Mouse (Mus musculus) kidney, adult 2 months (tissue): ENCODE data around the gene Akt1. TPM values are rescaled to one million over a fixed set of nuclear protein-coding genes. Genes with fewer than 3 reads are reported as not detected.
A peak's percentile ranks its signal among the peaks of the same experiment; 100 is the strongest.

Experiments used
- DNase-seq: peaks from one replicate; pipeline ENCODE4 v3.0.0; 2021
- H3K27ac ChIP-seq: fragments of 200-500 bp; 2 replicates; pipeline ENCODE4 v1.5.1; 2012; ENCODE audit warnings: low read depth, low read length, control low read depth, inconsistent platforms; ENCODE audit not compliant: insufficient read depth
- H3K27me3 ChIP-seq: fragments of 200-500 bp; replicated peaks from 2 replicates; pipeline ENCODE4 v1.6.1; 2012; ENCODE audit warnings: mild to moderate bottlenecking, moderate library complexity, low read length, inconsistent platforms; ENCODE audit not compliant: control insufficient read depth, insufficient read depth
- H3K36me3 ChIP-seq: fragments of 200-500 bp; 2 replicates; pipeline ENCODE4 v1.6.1; 2012; ENCODE audit warnings: mild to moderate bottlenecking, moderate library complexity, low read length, inconsistent platforms; ENCODE audit not compliant: control insufficient read depth, insufficient read depth
- H3K4me1 ChIP-seq: fragments of 200-500 bp; 2 replicates; pipeline ENCODE4 v1.6.1; 2011; ENCODE audit warnings: low read length; ENCODE audit not compliant: control insufficient read depth, insufficient read depth
- H3K4me3 ChIP-seq: fragments of 200-500 bp; 2 replicates; pipeline ENCODE4 v1.5.1; 2011; ENCODE audit warnings: mild to moderate bottlenecking, low read depth, low read length, control low read depth; ENCODE audit not compliant: insufficient read depth
- CTCF ChIP-seq: fragments of 200-500 bp; conservative IDR thresholded peaks from 2 replicates; pipeline ENCODE4 v1.5.1; 2011; ENCODE audit warnings: low read depth, mild to moderate bottlenecking, control low read depth, low read length, moderate library complexity, mixed read lengths; ENCODE audit not compliant: insufficient read depth, insufficient read length
- POLR2A ChIP-seq: fragments of 200-500 bp; IDR thresholded peaks from one replicate; pipeline ENCODE4 v1.6.1; 2011; ENCODE audit warnings: low read depth, low read length, control low read depth
- WGBS: fragments of 180-500 bp; shearing (Covaris S2); methylation state at CpG from one replicate; pipeline ENCODE4 v1.1.7; 2018; 5-methylcytosine and 5-hydroxymethylcytosine counted together
- polyA plus RNA-seq: library from polyadenylated mRNA; depleted of rRNA; stranded (reverse); fragments of >200 nt; gene quantifications from 2 replicates; pipeline ENCODE4 v1.2.3, GENCODE M21; 2012

The Akt1 gene
- polyA plus RNA-seq, 1 experiment: 90.6 TPM

DNA sequence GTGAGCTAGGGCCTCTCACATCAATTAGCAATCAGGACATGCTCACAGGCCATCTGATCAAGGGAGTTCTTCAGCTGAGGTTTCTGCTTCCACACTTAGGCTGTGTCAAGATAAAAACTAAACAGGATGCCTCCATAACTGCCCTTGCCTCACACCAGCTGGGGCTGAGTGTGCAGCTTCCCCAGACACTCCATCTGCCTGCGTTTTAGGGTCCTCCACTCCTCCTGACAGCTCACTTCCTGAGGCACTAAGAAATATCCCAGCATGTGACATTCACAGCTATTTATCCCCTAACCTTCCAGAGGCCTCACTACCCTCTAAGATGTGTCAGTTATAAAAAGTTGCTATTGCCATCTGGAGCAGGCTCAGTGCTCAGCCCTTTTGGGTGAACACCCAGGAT is 43.2 kb downstream of the Akt1 start:
- WGBS: 79% methylated on average over 1 of the region's 1 CpGs
- no peak for TF ChIP-seq CTCF
- TF ChIP-seq POLR2A: no peak
- Histone ChIP-seq H3K36me3 (no peaks in the 10 kb centered on the region), H3K4me3 (no peak overlapping the region), H3K4me1 (0 out of 2 replicates have a peak, but pooled peaks cover 8% of the 10 kb centered on the region), H3K27me3 (no peaks in the 10 kb centered on the region), H3K27ac (no peak overlapping the region)
- DNase-seq: no peak

DNA sequence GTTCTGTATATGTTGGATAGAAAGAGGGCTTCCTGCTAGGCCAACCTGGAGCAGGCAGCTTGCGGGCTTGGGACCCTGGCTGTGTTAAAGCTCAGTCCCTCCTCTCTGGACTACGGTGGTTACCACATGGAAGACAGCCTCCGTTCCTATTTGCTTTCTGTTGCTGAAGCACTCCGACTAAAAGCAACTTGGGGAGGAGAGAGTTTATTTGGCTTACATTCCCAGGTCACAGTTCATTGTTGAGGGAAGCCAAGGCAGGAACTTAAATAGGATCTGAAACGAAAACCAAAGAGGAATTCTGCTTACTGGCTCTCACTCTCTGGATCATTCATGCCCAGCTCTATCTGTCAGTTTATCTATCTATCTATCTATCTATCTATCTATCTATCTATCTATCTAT is 43.9 kb downstream of the Akt1 start:
- Histone ChIP-seq H3K4me1 (0 out of 2 replicates have a peak, but pooled peaks cover 8% of the 10 kb centered on the region), H3K27me3 (no peaks in the 10 kb centered on the region), H3K27ac (no peak overlapping the region), H3K36me3 (no peaks in the 10 kb centered on the region), H3K4me3 (no peak overlapping the region)
- TF ChIP-seq CTCF (no peak), POLR2A (no peak)
- 79% methylated on average over 5 of the region's 5 CpGs for WGBS
- no peak for DNase-seq

- Histone ChIP-seq H3K27ac (no peak overlapping the region), H3K36me3 (no peaks in the 10 kb centered on the region), H3K27me3 (no peaks in the 10 kb centered on the region), H3K4me1 (0 out of 2 replicates have a peak, but pooled peaks cover 8% of the 10 kb centered on the region), H3K4me3 (no peak overlapping the region)
- DNase-seq: no peak
- 91% methylated on average over 12 of the region's 12 CpGs for WGBS
- no peak for TF ChIP-seq CTCF
- TF ChIP-seq POLR2A: no peak
Observed at GRCm38 (mm10) chr12:112630029-112630428, 44.7 kb downstream of the Akt1 start.

GRCm38 (mm10) chr12:112628928-112629721 is 45.6 kb downstream of the Akt1 start:
- Histone ChIP-seq H3K27ac (no peak overlapping the region), H3K4me3 (peak overlapping the region; percentile 36; the same call in 1 of the 2 replicates), H3K36me3 (no peaks in the 10 kb centered on the region), H3K4me1 (0 out of 2 replicates have a peak, but pooled peaks cover 8% of the 10 kb centered on the region), H3K27me3 (no peaks in the 10 kb centered on the region)
- TF ChIP-seq CTCF (no peak), POLR2A (no peak)
- peak; percentile 50 for DNase-seq
- WGBS: 40% methylated on average over 19 of the region's 19 CpGs

DNA sequence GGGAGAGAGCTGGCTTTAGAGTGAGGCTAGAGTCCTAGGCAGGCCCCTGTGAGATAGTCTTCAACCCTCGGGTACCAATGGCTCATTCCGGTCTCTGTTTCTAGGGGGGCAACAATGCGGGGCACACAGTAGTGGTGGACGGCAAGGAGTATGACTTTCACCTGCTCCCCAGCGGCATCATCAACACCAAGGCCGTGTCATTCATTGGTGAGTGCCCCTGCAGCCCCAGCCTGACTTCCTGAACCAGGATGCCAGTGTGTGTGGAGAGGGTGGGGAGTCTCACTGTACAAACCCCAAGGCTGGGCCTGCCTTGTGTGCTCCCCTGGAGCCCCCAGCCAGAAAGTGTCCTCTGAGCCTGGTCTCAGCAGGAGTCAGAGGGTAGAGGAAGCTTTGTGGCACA is 46.5 kb downstream of the Akt1 start:
- Histone ChIP-seq H3K4me3 (no peak overlapping the region), H3K36me3 (no peaks in the 10 kb centered on the region), H3K4me1 (0 out of 2 replicates have a peak, but pooled peaks cover 8% of the 10 kb centered on the region), H3K27ac (no peak overlapping the region), H3K27me3 (no peaks in the 10 kb centered on the region)
- TF ChIP-seq POLR2A (no peak), CTCF (no peak)
- no peak for DNase-seq
- WGBS: 80% methylated on average over 6 of the region's 6 CpGs

- H3K36me3 ChIP-seq: no peaks in the 10 kb centered on the region
- H3K4me3 ChIP-seq: no peak overlapping the region
- no peaks in the 10 kb centered on the region for H3K27me3 ChIP-seq
- peak; percentile 49 for TF ChIP-seq CTCF
- no peak for TF ChIP-seq POLR2A
- H3K4me1 ChIP-seq: 0 out of 2 replicates have a peak, but pooled peaks cover 8% of the 10 kb centered on the region
- DNase-seq: no peak
- no peak overlapping the region for H3K27ac ChIP-seq
- WGBS: 78% methylated on average over 7 of the region's 7 CpGs
Observed at GRCm38 (mm10) chr12:112627097-112627881, 47.4 kb downstream of the Akt1 start.

- H3K27ac ChIP-seq: no peak overlapping the region
- no peaks in the 10 kb centered on the region for H3K27me3 ChIP-seq
- 83% methylated on average over 6 of the region's 6 CpGs for WGBS
- no peaks in the 10 kb centered on the region for H3K36me3 ChIP-seq
- DNase-seq: no peak
- TF ChIP-seq CTCF (no peak), POLR2A (no peak)
- H3K4me3 ChIP-seq: no peak overlapping the region
- H3K4me1 ChIP-seq: 0 out of 2 replicates have a peak, but pooled peaks cover 8% of the 10 kb centered on the region
Observed at GRCm38 (mm10) chr12:112626455-112626854, 48.2 kb downstream of the Akt1 start.
